Mouse (Mus musculus): Measurements from ENCODE around the gene Fam234b.

DNA sequence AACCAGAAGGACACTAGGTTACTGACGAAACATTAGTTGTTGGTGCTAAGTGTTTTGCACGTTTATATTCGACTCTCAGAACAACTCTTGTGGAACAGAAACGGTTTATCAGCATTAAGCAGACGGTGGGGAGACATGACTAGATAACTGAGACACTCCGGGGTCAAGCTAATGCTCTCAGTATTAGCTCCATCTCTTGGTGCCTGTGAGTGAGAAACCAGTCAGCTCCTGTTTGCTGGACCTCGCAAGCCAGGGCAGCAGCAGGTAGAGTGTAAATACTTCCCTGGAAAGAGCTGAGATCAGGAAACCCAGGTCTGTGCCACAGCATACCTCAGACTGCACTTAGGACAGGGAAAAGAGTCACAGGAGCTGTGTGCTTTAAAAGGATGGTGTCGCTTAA, 1.1 kb upstream of the Fam234b start:
- no peak for TF ChIP-seq CTCF (IDR thresholded peaks at IDR 0.05; ENCODE audit: low read depth, low read length)
- peak; percentile 72 for TF ChIP-seq TAL1 (conservative IDR thresholded peaks at IDR 0.05; ENCODE audit: low read depth, low read length)
- TF ChIP-seq GATA1 (IDR thresholded peaks at IDR 0.05; ENCODE audit: borderline replicate concordance, low read length), result no peak
- no peak for TF ChIP-seq POLR2AphosphoS5 (IDR thresholded peaks at IDR 0.05; ENCODE audit: insufficient replicate concordance, low read depth, low read length)

Data from G1E (cell line).